Mouse (Mus musculus): ENCODE measurements around the gene Arsb.

DNA sequence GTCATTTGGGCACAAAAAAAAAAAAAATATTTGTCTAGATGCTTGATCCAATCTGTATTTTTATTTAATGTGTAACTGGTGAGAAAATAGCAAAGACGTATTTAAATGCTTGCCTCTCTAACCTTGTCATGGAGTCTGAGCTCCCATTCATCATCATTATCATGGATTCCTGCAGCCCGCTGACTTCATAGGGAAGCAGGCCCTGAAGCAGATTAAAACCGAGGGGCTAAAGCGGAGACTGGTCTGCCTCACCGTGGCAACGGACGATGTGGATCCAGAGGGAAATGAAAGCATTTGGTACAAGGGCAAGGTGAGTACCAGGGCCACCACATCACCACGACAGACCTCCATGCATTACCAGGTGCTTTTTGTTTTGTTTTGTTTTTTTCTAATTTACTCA lies 27.3 kb upstream of the Arsb start:
- no peak for TF ChIP-seq CTCF (IDR thresholded peaks at IDR 0.05; ENCODE audit: borderline replicate concordance, control insufficient read depth, extremely low read depth, insufficient read depth, low read length, poor library complexity)
- no peak for TF ChIP-seq POLR2A (IDR thresholded peaks at IDR 0.05; ENCODE audit: control insufficient read depth, extremely low read depth, insufficient read depth, low read length, poor library complexity)

Data from thymus, adult 2 months (tissue).